9 mouse cellular contexts compared by ENCODE assay signal in the genomic region with DNA sequence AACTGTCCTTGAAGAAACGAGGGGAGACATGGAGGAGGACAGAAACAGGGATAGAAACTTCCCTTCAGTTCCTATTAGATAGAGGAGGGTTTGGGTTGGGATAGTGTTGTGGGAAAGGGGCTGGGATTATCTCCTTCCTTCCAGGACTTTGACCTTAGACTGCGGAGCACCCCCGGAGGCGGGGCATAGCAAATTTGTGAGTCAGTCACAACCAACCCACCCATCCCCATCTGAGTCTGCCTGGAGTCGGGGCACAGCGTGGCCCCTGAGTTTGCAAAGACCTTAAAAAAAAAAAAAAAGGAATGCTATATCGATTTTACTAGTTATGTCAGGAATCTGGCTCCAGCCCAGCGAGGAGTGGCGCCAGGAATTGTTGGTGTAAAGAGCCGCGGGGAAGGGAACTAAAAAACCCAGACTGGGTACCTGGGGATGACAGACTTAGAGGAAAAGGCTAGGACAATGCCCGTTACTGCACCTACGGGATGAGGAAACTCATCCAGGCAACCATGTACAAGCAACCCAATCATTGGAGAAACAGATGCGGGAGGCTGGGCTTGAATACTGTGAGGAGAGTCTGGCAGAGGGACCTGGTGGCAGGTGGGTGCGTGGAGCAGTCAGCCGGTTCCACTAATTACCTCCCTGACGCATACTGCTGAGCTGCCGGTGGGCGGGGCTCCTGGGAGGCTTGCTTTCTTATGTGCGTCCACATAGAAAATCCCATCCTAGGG. TPM values are rescaled to one million over a fixed set of nuclear protein-coding genes. Genes with fewer than 3 reads are reported as not detected.
DNase-seq lines count a peak whose midpoint lies in the region; ATAC-seq and TF ChIP-seq lines count a peak whose summit lies in the region.
"Had no signal": no experiment of that assay in that cellular context is flagged by ENCODE, and none has a peak within 500 bp of the region (broad histone marks: within the 10 kb centered on the region; RNA-seq: fewer than 3 reads in every experiment).

No protein-coding gene starts in this region.

- TF ChIP-seq POLR2A in myocyte (IDR thresholded peaks at IDR 0.05; ENCODE audit: insufficient read length, low read depth) = no peak

- no peaks in the 10 kb centered on the region for H3K79me2 ChIP-seq in myocyte (ENCODE audit: control insufficient read depth, insufficient read depth)

- H3K4me2 ChIP-seq in heart, embryonic 14.5 days (ENCODE audit: low read length) = peak overlapping the region; percentile 62
- peak overlapping the region; percentile 36 for H3K4me2 ChIP-seq in myocyte (ENCODE audit: low read depth)

- peaks cover 15% of the 10 kb centered on the region; the same call in 1 of the 2 replicates for H3K27me3 ChIP-seq in heart, embryonic 14.5 days (ENCODE audit: control insufficient read depth, insufficient read depth, low read length)
- H3K27me3 ChIP-seq in hindbrain, embryonic 10.5 days (ENCODE audit: insufficient read depth, poor library complexity, severe bottlenecking) = peaks cover 19% of the 10 kb centered on the region
- H3K27me3 ChIP-seq in myocyte (ENCODE audit: control insufficient read depth, insufficient read depth, insufficient read length) = peaks cover 15% of the 10 kb centered on the region

- H3ac ChIP-seq in myocyte (ENCODE audit: control insufficient read depth, insufficient read length) = no peak overlapping the region

- peaks cover 2 to 11% of the 10 kb centered on the region in 2 experiments; a peak in 2 of 4 replicates for H3K4me1 ChIP-seq in heart, embryonic 14.5 days (ENCODE audit: control insufficient read depth in 2 of 2, insufficient read depth in 2 of 2, low read length in 2 of 2)
- H3K4me1 ChIP-seq in hindbrain, embryonic 10.5 days (replicated peaks) = peaks cover 11% of the 10 kb centered on the region

- no peaks in the 10 kb centered on the region for H3K9me3 ChIP-seq in heart, embryonic 14.5 days (ENCODE audit: control insufficient read depth, low read length)
- no peaks in the 10 kb centered on the region for H3K9me3 ChIP-seq in hindbrain, embryonic 10.5 days

- WGBS in heart, embryonic 14.5 days = 9% methylated on average over 20 of the region's 20 CpGs
- WGBS in hindbrain, embryonic 10.5 days = 15% methylated on average over 20 of the region's 20 CpGs

- H3K9ac ChIP-seq in heart, embryonic 14.5 days (ENCODE audit: low read length) = no peak overlapping the region

- H3K4me3 ChIP-seq in heart, embryonic 14.5 days (ENCODE audit: control insufficient read depth in 1 of 2, insufficient read depth in 1 of 2, low read depth in 1 of 2, low read length in 2 of 2) = peak overlapping the region in 1 of 2 experiments; percentile 20; a peak in 2 of 4 replicates
- peak overlapping the region; percentile 25 for H3K4me3 ChIP-seq in hindbrain, embryonic 10.5 days
- H3K4me3 ChIP-seq in myocyte = no peak overlapping the region

- no peak for ATAC-seq in heart, embryonic 14.5 days (ENCODE audit: insufficient number of reproducible peaks, insufficient read depth, low FRiP score, low read depth)
- ATAC-seq in activated CD4-positive, CD25-positive, alpha-beta regulatory T cell, adult 4 months = no peak

- peaks cover 4% of the 10 kb centered on the region; the same call in 1 of the 2 replicates for H3K36me3 ChIP-seq in heart, embryonic 14.5 days (ENCODE audit: control insufficient read depth, insufficient read depth, low read length)
- no peaks in the 10 kb centered on the region for H3K36me3 ChIP-seq in hindbrain, embryonic 10.5 days
- no peaks in the 10 kb centered on the region for H3K36me3 ChIP-seq in myocyte (ENCODE audit: control insufficient read depth, insufficient read depth)

- H3K27ac ChIP-seq in heart, embryonic 14.5 days (replicated peaks in 1 of 2; ENCODE audit: control insufficient read depth in 1 of 2, insufficient read depth in 1 of 2, low read depth in 2 of 2, low read length in 2 of 2) = no peak overlapping the region
- H3K27ac ChIP-seq in hindbrain, embryonic 10.5 days = no peak overlapping the region

- DNase-seq in heart, adult 9 months (ENCODE audit: low spot score in 2 of 2) = no peak
- DNase-seq in cerebellum, adult 8-10 months = peak; percentile 68
- peak; percentile 4 for DNase-seq in hindbrain, embryonic 10.5 days (ENCODE audit: low spot score)
- peak; percentile 19 to 73 for DNase-seq in left cerebral cortex, postnatal 10 days (ENCODE audit: extremely low spot score in 1 of 2, low spot score in 2 of 2)
- no peak for DNase-seq in ovary, adult 18-20 months (ENCODE audit: low spot score)

- intact Hi-C loops in left cerebral cortex, postnatal 10 days (cut with DNase I) = no loop called here

TF ChIP-seq in myocyte, 11 proteins besides CTCF, POLR2A, EP300 and RAD21:
- no peak for TF ChIP-seq E2F4 (IDR thresholded peaks at IDR 0.05; ENCODE audit: insufficient read depth)
- TF ChIP-seq MYOG (IDR thresholded peaks at IDR 0.05; ENCODE audit: control insufficient read depth in 1 of 3, insufficient read depth in 1 of 3, insufficient read length in 2 of 3, low read depth in 2 of 3) = no peak
- TF ChIP-seq SRF (IDR thresholded peaks at IDR 0.05; ENCODE audit: control insufficient read depth, insufficient read length, low read depth) = no peak
- no peak for TF ChIP-seq USF1 (IDR thresholded peaks at IDR 0.05; ENCODE audit: low read depth)
- no peak for TF ChIP-seq TCF3 (IDR thresholded peaks at IDR 0.05; ENCODE audit: insufficient read length, low read depth)
- no peak for TF ChIP-seq MYOD1 (IDR thresholded peaks at IDR 0.05; ENCODE audit: control insufficient read depth in 1 of 3, insufficient read length in 2 of 3, low read depth in 2 of 3)
- no peak for TF ChIP-seq MAX (IDR thresholded peaks at IDR 0.05; ENCODE audit: low read depth)
- TF ChIP-seq TCF12 (IDR thresholded peaks at IDR 0.05; ENCODE audit: insufficient read depth, poor library complexity, severe bottlenecking) = no peak
- no peak for TF ChIP-seq REST (IDR thresholded peaks at IDR 0.05; ENCODE audit: insufficient read depth, insufficient read length)
- TF ChIP-seq POLR2AphosphoS2 (IDR thresholded peaks at IDR 0.05; ENCODE audit: insufficient read length, low read depth) = no peak
- TF ChIP-seq CEBPB (IDR thresholded peaks at IDR 0.05; ENCODE audit: insufficient read depth, poor library complexity, severe bottlenecking) = no peak

RNA-seq across cellular contexts. Expression of a gene that starts 6.9 kb away (rescaled TPM):
- not detected in 2 replicates for polyA plus RNA-seq in heart, embryonic 14.5 days (2014; fragmentation: Nextera tagmentation; extraction: Ambion mirVana)
- polyA plus RNA-seq in hindbrain, embryonic 10.5 days (2016; fragmentation: Nextera tagmentation; extraction: Ambion mirVana) = not detected in 2 replicates
- total RNA-seq in left cerebral cortex, postnatal 10 days (2021) = not detected
- not detected for polyA plus RNA-seq in myocyte (2012; fragmentation: generic; extraction: Trizol)
- not detected for polyA plus RNA-seq in activated CD4-positive, CD25-positive, alpha-beta regulatory T cell, adult 4 months (2017; shearing (Covaris generic))
- total RNA-seq: MEL had no signal

RNA-seq across cellular contexts. Expression of a gene that starts 44.5 kb away (rescaled TPM):
- polyA plus RNA-seq in heart, embryonic 14.5 days (2014; fragmentation: Nextera tagmentation; extraction: Ambion mirVana) = not detected in 2 replicates
- not detected in 2 replicates for polyA plus RNA-seq in hindbrain, embryonic 10.5 days (2016; fragmentation: Nextera tagmentation; extraction: Ambion mirVana)
- not detected for total RNA-seq in left cerebral cortex, postnatal 10 days (2021)
- not detected for polyA plus RNA-seq in myocyte (2012; fragmentation: generic; extraction: Trizol)
- polyA plus RNA-seq in activated CD4-positive, CD25-positive, alpha-beta regulatory T cell, adult 4 months (2017; shearing (Covaris generic)) = not detected
- total RNA-seq: MEL had no signal

Comparison
In these comparisons a context has a peak if more than half of its experiments do, and no peak if none do; other contexts are left out.
1. DNase-seq: peak in cerebellum, adult 8-10 months (single experiment), hindbrain, embryonic 10.5 days (single experiment) and left cerebral cortex, postnatal 10 days (2 of 2); none in heart, adult 9 months (0 of 2) and ovary, adult 18-20 months (single experiment).